18 mouse cellular contexts compared by ENCODE assay signal in the genomic region with DNA sequence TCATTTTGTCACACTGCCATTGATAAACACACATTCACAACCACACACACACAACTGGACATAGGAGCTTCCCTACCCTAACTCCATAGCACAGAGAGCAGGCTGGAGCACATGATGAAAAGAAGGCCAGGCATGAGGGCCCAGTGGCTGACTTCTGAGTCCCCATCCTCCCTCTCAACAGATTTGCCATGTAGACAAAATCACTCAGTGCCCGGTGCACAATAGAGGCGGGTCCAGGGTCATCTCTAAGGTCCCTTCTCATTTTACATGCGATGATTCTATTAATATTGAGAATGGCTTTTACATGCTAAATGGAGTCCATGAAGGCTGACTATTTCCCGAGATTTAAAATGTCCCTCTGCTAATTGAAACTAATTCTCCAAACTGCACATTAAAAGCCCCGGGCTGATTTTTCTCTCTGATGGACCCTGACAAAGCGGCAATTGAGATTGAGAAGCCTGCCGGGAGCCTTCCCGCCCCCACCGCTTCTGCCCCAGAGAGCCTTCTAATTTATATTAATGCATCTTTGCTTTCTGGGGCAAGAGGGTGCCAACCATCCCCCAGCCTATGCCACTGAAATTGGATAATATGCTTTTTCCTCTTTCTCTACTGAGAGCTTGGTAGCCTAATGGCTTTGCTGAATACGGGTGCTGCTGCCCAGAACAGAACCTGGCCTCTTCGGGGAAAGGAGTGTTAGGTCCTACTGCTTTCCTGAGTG.
DNase-seq lines count a peak whose midpoint lies in the region; ATAC-seq lines count a peak whose summit lies in the region.
"Had no signal": no experiment of that assay in that cellular context is flagged by ENCODE, and none has a peak within 500 bp of the region (broad histone marks: within the 10 kb centered on the region; RNA-seq: fewer than 3 reads in every experiment).

No protein-coding gene starts in this region.

- peaks cover 43% of the 10 kb centered on the region for H3K4me1 ChIP-seq in midbrain, embryonic 10.5 days
- H3K4me1 ChIP-seq in midbrain, embryonic 15.5 days, result peaks cover 19% of the 10 kb centered on the region
- peaks cover 8% of the 10 kb centered on the region; the same call in 1 of the 2 replicates for H3K4me1 ChIP-seq in hindbrain, embryonic 11.5 days (replicated peaks; ENCODE audit: control insufficient read depth, insufficient read depth, low read length)
- peaks cover 34% of the 10 kb centered on the region for H3K4me1 ChIP-seq in midbrain, embryonic 13.5 days (replicated peaks)
- H3K4me1 ChIP-seq: megakaryocyte, embryonic 14.5 days had no signal

- H3K9me3 ChIP-seq in midbrain, embryonic 10.5 days (replicated peaks), result no peaks in the 10 kb centered on the region
- no peaks in the 10 kb centered on the region for H3K9me3 ChIP-seq in midbrain, embryonic 15.5 days
- no peaks in the 10 kb centered on the region for H3K9me3 ChIP-seq in hindbrain, embryonic 11.5 days (ENCODE audit: control insufficient read depth, low read length)
- no peaks in the 10 kb centered on the region for H3K9me3 ChIP-seq in midbrain, embryonic 13.5 days
- H3K9me3 ChIP-seq: embryonic facial prominence, embryonic 12.5 days; liver, embryonic 12.5 days had no signal

- H3K4me2 ChIP-seq in midbrain, embryonic 15.5 days, result no peak overlapping the region
- H3K4me2 ChIP-seq in hindbrain, embryonic 11.5 days (replicated peaks; ENCODE audit: low read depth, low read length), result no peak overlapping the region
- no peak overlapping the region for H3K4me2 ChIP-seq in midbrain, embryonic 13.5 days (replicated peaks)
- H3K4me2 ChIP-seq: embryonic facial prominence, embryonic 12.5 days; liver, embryonic 12.5 days had no signal

- H3K4me3 ChIP-seq in midbrain, embryonic 10.5 days, result no peak overlapping the region
- H3K4me3 ChIP-seq in midbrain, embryonic 15.5 days, result no peak overlapping the region
- no peak overlapping the region for H3K4me3 ChIP-seq in hindbrain, embryonic 11.5 days (ENCODE audit: low read depth, low read length)
- no peak overlapping the region for H3K4me3 ChIP-seq in midbrain, embryonic 13.5 days (replicated peaks)
- H3K4me3 ChIP-seq: embryonic facial prominence, embryonic 12.5 days; liver, embryonic 12.5 days; megakaryocyte, embryonic 14.5 days had no signal

- H3K27ac ChIP-seq in midbrain, embryonic 10.5 days (replicated peaks), result peak overlapping the region; percentile 47
- H3K27ac ChIP-seq in midbrain, embryonic 15.5 days, result no peak overlapping the region
- peak overlapping the region; percentile 27; the same call in 1 of the 2 replicates for H3K27ac ChIP-seq in hindbrain, embryonic 11.5 days (ENCODE audit: low read depth, low read length)
- H3K27ac ChIP-seq in midbrain, embryonic 13.5 days, result peak overlapping the region; percentile 55; the same call in 1 of the 2 replicates
- H3K27ac ChIP-seq: embryonic facial prominence, embryonic 12.5 days had no signal

- 69% methylated on average over 11 of the region's 11 CpGs for WGBS in midbrain, embryonic 10.5 days
- 31% methylated on average over 11 of the region's 11 CpGs for WGBS in midbrain, embryonic 15.5 days
- WGBS in hindbrain, embryonic 11.5 days, result 40% methylated on average over 11 of the region's 11 CpGs
- WGBS in midbrain, embryonic 13.5 days, result 31% methylated on average over 11 of the region's 11 CpGs

- H3K27me3 ChIP-seq in midbrain, embryonic 10.5 days (ENCODE audit: low read depth, poor library complexity, severe bottlenecking), result 0 out of 2 replicates have a peak, but pooled peaks cover 3% of the 10 kb centered on the region
- no peaks in the 10 kb centered on the region for H3K27me3 ChIP-seq in midbrain, embryonic 15.5 days (replicated peaks)
- H3K27me3 ChIP-seq in hindbrain, embryonic 11.5 days (ENCODE audit: control insufficient read depth, insufficient read depth, low read length), result no peaks in the 10 kb centered on the region
- 0 out of 2 replicates have a peak, but pooled peaks cover 7% of the 10 kb centered on the region for H3K27me3 ChIP-seq in midbrain, embryonic 13.5 days
- H3K27me3 ChIP-seq: liver, embryonic 12.5 days had no signal

- ATAC-seq in midbrain, embryonic 15.5 days (replicated peaks), result no peak
- peak; percentile 75 for ATAC-seq in hindbrain, embryonic 11.5 days (ENCODE audit: low FRiP score)
- peak; percentile 69; the same call in 1 of the 2 replicates for ATAC-seq in midbrain, embryonic 13.5 days
- ATAC-seq: CD4-positive, CD25-positive, alpha-beta regulatory T cell, adult 4 months; liver, embryonic 12.5 days; lung, postnatal 0 days had no signal

- DNase-seq in midbrain, embryonic 10.5 days (ENCODE audit: low spot score), result no peak
- DNase-seq in hindbrain, embryonic 11.5 days (ENCODE audit: low spot score), result peak; percentile 41
- peak; percentile 76 for DNase-seq in retina, postnatal 1 day
- no peak for DNase-seq in cerebellum, adult 11-12 months
- no peak for DNase-seq in frontal cortex, postnatal 25 days (ENCODE audit: low spot score in 2 of 2)
- DNase-seq: adrenal gland, adult 8-10 months; cerebellum, postnatal 10 days; gastrocnemius, postnatal 10 days; kidney, adult 11 months; kidney, postnatal 25 days; spleen, adult 18-20 months had no signal

- H3K36me3 ChIP-seq in midbrain, embryonic 10.5 days, result no peaks in the 10 kb centered on the region
- H3K36me3 ChIP-seq in midbrain, embryonic 15.5 days (replicated peaks), result no peaks in the 10 kb centered on the region
- no peaks in the 10 kb centered on the region for H3K36me3 ChIP-seq in hindbrain, embryonic 11.5 days (ENCODE audit: control insufficient read depth, insufficient read depth, low read length)
- H3K36me3 ChIP-seq in midbrain, embryonic 13.5 days, result no peaks in the 10 kb centered on the region
- H3K36me3 ChIP-seq: embryonic facial prominence, embryonic 12.5 days; liver, embryonic 12.5 days had no signal

- no peak overlapping the region for H3K9ac ChIP-seq in midbrain, embryonic 15.5 days
- H3K9ac ChIP-seq in hindbrain, embryonic 11.5 days (ENCODE audit: low read depth, low read length), result no peak overlapping the region
- no peak overlapping the region for H3K9ac ChIP-seq in midbrain, embryonic 13.5 days (replicated peaks)
- H3K9ac ChIP-seq: embryonic facial prominence, embryonic 12.5 days; liver, embryonic 12.5 days had no signal

Comparison
In these comparisons a context has a peak if more than half of its experiments do, and no peak if none do; other contexts are left out.
1. DNase-seq: peak in hindbrain, embryonic 11.5 days (single experiment) and retina, postnatal 1 day (single experiment); none in midbrain, embryonic 10.5 days (single experiment), cerebellum, adult 11-12 months (single experiment) and frontal cortex, postnatal 25 days (0 of 2).